Mouse (Mus musculus) retina, postnatal 7 days (tissue): Measurements from ENCODE around the gene Hcfc1.

Source experiments
- DNase-seq: peaks from one replicate; pipeline ENCODE4 v3.0.0-alpha.2; 2012; ENCODE audit warnings: low read depth, low spot score

Hcfc1 gene

GRCm38 (mm10) chrX:73941860-73942259 is 24.3 kb downstream of the Hcfc1 start:
- no peak for DNase-seq

GRCm38 (mm10) chrX:73931871-73932270 is 34.3 kb downstream of the Hcfc1 start:
- DNase-seq: no peak

- DNase-seq: peak; percentile 29
Measured at GRCm38 (mm10) chrX:73930402-73931062, 35.6 kb downstream of the Hcfc1 start, which contains the start of gene Renbp. Gene Renbp, minus strand, starts transcription at chrX:73930850.

- DNase-seq: no peak
Measured at GRCm38 (mm10) chrX:73922550-73922882, 43.6 kb downstream of the Hcfc1 start.

- peak; percentile 79 for DNase-seq
Measured at GRCm38 (mm10) chrX:73921823-73922549, 44.2 kb downstream of the Hcfc1 start, which contains the start of the genes Arhgap4 and Naa10. Gene Arhgap4, minus strand, starts transcription at chrX:73921870. Gene Naa10, minus strand, starts transcription at chrX:73921944.

GRCm38 (mm10) chrX:73921285-73921822 is 44.8 kb downstream of the Hcfc1 start:
- no peak for DNase-seq

GRCm38 (mm10) chrX:73918631-73919030 is 47.5 kb downstream of the Hcfc1 start:
- DNase-seq: no peak

GRCm38 (mm10) chrX:73916945-73917344 is 49.2 kb downstream of the Hcfc1 start:
- no peak for DNase-seq

- peak; percentile 85 for DNase-seq
Measured at GRCm38 (mm10) chrX:73914827-73915703, 51.1 kb downstream of the Hcfc1 start.

GRCm38 (mm10) chrX:73911588-73911987 is 54.6 kb downstream of the Hcfc1 start:
- DNase-seq: no peak

- DNase-seq: no peak
Measured at GRCm38 (mm10) chrX:73911156-73911555, 55.0 kb downstream of the Hcfc1 start.

GRCm38 (mm10) chrX:73910451-73910850 is 55.7 kb downstream of the Hcfc1 start:
- DNase-seq: no peak

GRCm38 (mm10) chrX:73910049-73910448 is 56.1 kb downstream of the Hcfc1 start:
- no peak for DNase-seq

GRCm38 (mm10) chrX:73897959-73898358 is 68.2 kb downstream of the Hcfc1 start:
- no peak for DNase-seq

GRCm38 (mm10) chrX:73895719-73896118 is 70.4 kb downstream of the Hcfc1 start, which contains the start of gene L1cam:
Gene L1cam, minus strand, starts transcription at chrX:73896105.
- DNase-seq: peak; percentile 31

- DNase-seq: no peak
Measured at GRCm38 (mm10) chrX:73892833-73893232, 73.3 kb downstream of the Hcfc1 start.
